Mouse (Mus musculus) forelimb bud, embryonic 11.5 days (tissue): Measurements from ENCODE around the gene Olfr1444.

Source experiments
- DNase-seq: peaks from one replicate; pipeline ENCODE4 v3.0.0-alpha.2; 2012; ENCODE audit warnings: low read depth, low spot score

The Olfr1444 gene

DNA sequence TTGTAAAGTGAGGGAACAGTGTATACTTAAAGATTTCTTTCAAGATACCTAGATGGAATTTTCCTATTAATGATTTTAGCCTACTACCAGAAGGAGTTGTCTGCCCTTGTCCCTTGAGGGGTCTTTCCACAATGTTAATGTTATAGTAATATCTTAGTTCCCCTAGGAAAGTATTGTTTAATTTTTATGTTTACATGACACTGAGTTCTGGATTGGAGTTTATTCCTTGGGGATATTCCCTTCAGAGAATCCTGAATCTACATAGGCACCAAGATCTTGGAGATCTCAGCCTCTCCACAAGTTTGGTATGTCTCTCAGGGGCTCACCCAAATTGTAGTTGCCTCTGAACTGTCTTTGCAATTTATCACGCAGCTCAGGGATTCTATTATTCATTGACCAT lies at the start of gene Olfr1444:
TSS of gene Olfr1444 (plus strand) at position 301 of the 400 bp plus-strand sequence.
- DNase-seq, result no peak

GRCm38 (mm10) chr19:12812644-12813364 lies 44.3 kb upstream of the Olfr1444 start:
- DNase-seq, result no peak

DNA sequence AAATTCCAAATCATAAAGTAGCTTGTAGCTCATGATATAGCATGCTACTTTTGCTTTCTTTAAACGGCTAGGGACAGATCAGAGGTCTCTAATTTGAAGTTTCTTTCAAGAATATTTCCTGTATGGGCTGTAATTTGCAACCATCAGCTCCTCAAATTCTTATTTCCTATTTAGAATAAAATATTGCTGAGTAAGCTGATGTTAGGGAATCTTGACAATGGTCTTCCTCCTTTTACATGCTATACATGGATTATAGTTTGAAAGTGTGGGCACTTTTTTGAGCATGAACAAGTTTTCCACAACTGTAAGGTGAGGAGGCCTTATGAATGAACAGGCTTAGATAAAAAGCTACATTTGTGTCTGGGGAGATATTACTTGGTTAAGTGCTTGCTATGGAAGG lies 43.2 kb upstream of the Olfr1444 start:
- DNase-seq, result no peak

- no peak for DNase-seq
Measured at GRCm38 (mm10) chr19:12818507-12818906, 38.6 kb upstream of the Olfr1444 start.

DNA sequence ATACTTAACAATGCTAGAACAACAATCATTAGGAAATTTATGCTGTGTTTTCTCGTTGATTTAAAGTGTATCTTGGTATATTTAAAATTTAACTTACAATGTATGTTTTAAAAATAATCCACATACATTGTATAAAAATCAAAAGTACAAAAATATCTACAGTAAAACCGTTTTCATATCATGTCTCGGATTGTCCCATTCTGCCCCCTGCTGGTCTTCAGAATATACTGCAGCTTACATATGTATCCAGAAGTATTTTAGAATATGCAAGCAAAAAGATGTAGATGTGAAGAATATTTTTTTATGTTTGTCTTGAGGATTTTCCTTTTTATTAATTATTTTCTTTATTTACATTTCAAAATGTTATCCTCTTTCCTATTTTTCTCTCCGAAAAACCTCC lies 36.7 kb upstream of the Olfr1444 start:
- DNase-seq, result peak; percentile 6

- DNase-seq, result no peak
Measured at GRCm38 (mm10) chr19:12824549-12824948, 32.5 kb upstream of the Olfr1444 start.

DNA sequence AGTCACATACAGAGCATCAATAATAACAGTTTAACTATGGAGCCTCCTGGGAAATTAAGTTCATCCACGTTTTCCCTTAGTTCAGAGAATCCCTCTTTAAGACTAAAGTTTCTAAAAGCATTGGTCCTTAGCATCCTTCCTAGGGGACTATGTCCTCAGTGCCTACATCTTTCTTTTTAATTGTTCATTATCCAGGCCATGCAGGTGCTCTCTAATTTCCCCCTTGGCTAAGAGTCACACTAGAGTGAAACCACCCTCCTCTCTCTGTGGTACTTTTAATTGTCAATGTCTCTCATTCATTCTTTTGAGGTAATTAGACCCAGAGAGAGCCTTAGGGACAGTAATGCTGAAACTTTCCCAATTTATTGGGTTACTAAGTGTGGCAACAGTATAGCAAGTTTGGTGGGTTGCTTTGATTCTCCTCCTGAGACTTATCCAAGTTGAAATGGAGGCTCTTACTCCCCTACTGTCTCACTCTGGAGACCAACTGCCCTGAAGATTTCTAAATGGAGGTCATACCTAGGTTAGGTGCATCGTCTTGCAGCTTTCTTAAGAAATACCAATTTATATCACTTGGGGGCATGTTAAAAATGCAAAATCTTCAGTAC lies 26.2 kb upstream of the Olfr1444 start:
- no peak for DNase-seq

GRCm38 (mm10) chr19:12831559-12831958 lies 25.5 kb upstream of the Olfr1444 start:
- DNase-seq, result no peak

GRCm38 (mm10) chr19:12833625-12834024 lies 23.5 kb upstream of the Olfr1444 start:
- no peak for DNase-seq

GRCm38 (mm10) chr19:12838507-12838906 lies 18.6 kb upstream of the Olfr1444 start:
- no peak for DNase-seq

DNA sequence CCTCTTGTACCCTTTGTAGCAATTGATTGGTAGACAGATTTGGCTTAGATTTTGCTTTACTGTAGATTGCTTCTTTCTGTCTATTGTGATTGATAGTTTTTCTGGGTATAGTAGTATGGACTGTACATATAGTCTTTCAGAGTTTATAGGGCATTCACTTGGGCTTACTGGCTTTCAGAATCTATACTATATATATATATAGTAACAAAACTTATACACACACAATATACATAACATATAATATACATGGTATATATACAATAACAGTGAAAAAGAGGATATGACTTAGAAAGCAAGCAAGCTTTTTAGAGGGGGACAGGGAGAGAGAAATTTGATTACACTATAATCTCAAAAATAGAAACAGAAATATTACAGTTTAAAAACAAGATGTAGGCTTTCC lies 10.7 kb upstream of the Olfr1444 start, which contains the start of gene Gm5244:
TSS of gene Gm5244 (plus strand) at position 301 of the 400 bp plus-strand sequence.
- no peak for DNase-seq

GRCm38 (mm10) chr19:12883555-12883954 lies 26.5 kb downstream of the Olfr1444 start, which contains the start of gene Olfr1445:
Olfr1445 (plus strand) TSS chr19:12883855.
- DNase-seq, result no peak

DNA sequence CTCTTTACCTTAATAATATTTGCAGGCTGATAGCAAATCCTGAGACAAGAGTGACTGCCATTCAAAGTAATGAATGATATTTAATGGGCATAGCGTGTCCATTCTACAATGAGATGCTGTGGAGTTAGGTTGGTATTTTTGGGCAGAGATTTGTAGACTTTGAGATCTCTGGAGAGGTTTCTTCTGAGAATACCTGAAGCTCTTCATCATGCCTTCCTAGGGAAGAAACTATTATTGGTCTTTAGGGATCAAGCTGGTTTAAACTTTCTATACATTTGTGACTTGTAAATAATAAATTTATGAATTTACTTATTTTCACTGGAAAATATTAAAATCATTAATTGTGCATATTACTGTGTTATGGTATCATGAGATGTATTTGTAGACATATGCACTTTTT lies 36.3 kb downstream of the Olfr1444 start, which contains the start of gene Olfr1446:
TSS of gene Olfr1446 (minus strand) at position 101 of the 400 bp plus-strand sequence.
- DNase-seq, result no peak

DNA sequence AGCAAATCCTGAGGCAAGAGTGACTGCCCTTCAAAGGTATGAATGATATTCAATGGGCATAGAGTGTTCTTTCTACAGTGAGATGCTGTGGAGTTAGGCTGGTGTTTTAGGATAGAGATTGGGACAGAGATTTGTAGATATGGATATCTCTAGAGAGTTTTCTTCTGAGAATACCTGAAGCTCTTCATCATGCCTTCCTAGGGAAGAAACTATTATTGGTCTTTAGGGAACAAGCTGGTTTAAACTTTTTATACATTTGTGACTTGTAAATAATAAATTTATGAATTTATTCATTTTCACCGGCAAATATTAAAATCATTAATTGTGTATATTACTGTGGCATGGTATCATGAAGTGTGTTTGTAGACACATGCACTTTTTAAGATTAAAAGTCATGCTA lies 46.6 kb downstream of the Olfr1444 start, which contains the start of gene Olfr1447:
TSS of gene Olfr1447 (minus strand) at position 101 of the 400 bp plus-strand sequence.
- DNase-seq, result no peak
